Comparison of ENCODE assay signal across 12 mouse cellular contexts in genomic region chr1:38440471-38440815, GRCm38 (mm10).
DNase-seq lines count a peak whose midpoint lies in the region; ATAC-seq and TF ChIP-seq lines count a peak whose summit lies in the region.
"Had no signal": no experiment of that assay in that cellular context is flagged by ENCODE, and none has a peak within 500 bp of the region (broad histone marks: within the 10 kb centered on the region; RNA-seq: fewer than 3 reads in every experiment).

No protein-coding gene starts in this region.

- TF ChIP-seq CTCF in intestine, postnatal 0 days (IDR thresholded peaks at IDR 0.05; ENCODE audit: low read depth) = no peak

- H3K9me3 ChIP-seq in forebrain, embryonic 12.5 days = no peaks in the 10 kb centered on the region
- H3K9me3 ChIP-seq in forebrain, embryonic 14.5 days (replicated peaks; ENCODE audit: control insufficient read depth, low read length) = no peaks in the 10 kb centered on the region
- H3K9me3 ChIP-seq in limb, embryonic 12.5 days = no peaks in the 10 kb centered on the region
- no peaks in the 10 kb centered on the region for H3K9me3 ChIP-seq in midbrain, embryonic 15.5 days
- H3K9me3 ChIP-seq in intestine, postnatal 0 days (ENCODE audit: control insufficient read depth) = no peaks in the 10 kb centered on the region
- H3K9me3 ChIP-seq: heart, embryonic 13.5 days; megakaryocyte, embryonic 14.5 days had no signal

- no peak overlapping the region for H3K4me2 ChIP-seq in forebrain, embryonic 12.5 days
- H3K4me2 ChIP-seq in forebrain, embryonic 14.5 days (ENCODE audit: low read length) = no peak overlapping the region
- H3K4me2 ChIP-seq in limb, embryonic 12.5 days = no peak overlapping the region
- no peak overlapping the region for H3K4me2 ChIP-seq in midbrain, embryonic 15.5 days
- H3K4me2 ChIP-seq in intestine, postnatal 0 days (replicated peaks; ENCODE audit: low read depth) = no peak overlapping the region
- H3K4me2 ChIP-seq: heart, embryonic 13.5 days; liver, embryonic 11.5 days had no signal

- peak overlapping the region; percentile 74 for H3K27ac ChIP-seq in forebrain, embryonic 12.5 days
- H3K27ac ChIP-seq in forebrain, embryonic 14.5 days (ENCODE audit: low read depth, low read length) = peak overlapping the region; percentile 83
- H3K27ac ChIP-seq in limb, embryonic 12.5 days = 0 out of 2 replicates have a peak overlapping the region, but pooled peaks have one; percentile 5
- H3K27ac ChIP-seq in midbrain, embryonic 15.5 days = peak overlapping the region; percentile 73
- H3K27ac ChIP-seq in intestine, postnatal 0 days (ENCODE audit: low read depth, low read length) = no peak overlapping the region
- H3K27ac ChIP-seq: heart, embryonic 13.5 days had no signal

- no peaks in the 10 kb centered on the region for H3K36me3 ChIP-seq in forebrain, embryonic 12.5 days (replicated peaks)
- no peaks in the 10 kb centered on the region for H3K36me3 ChIP-seq in forebrain, embryonic 14.5 days (ENCODE audit: control insufficient read depth, insufficient read depth, low read length)
- H3K36me3 ChIP-seq in limb, embryonic 12.5 days = no peaks in the 10 kb centered on the region
- no peaks in the 10 kb centered on the region for H3K36me3 ChIP-seq in midbrain, embryonic 15.5 days (replicated peaks)
- H3K36me3 ChIP-seq in intestine, postnatal 0 days (ENCODE audit: control insufficient read depth, insufficient read depth) = no peaks in the 10 kb centered on the region
- H3K36me3 ChIP-seq: heart, embryonic 13.5 days had no signal

- no peak overlapping the region for H3K9ac ChIP-seq in forebrain, embryonic 12.5 days
- no peak overlapping the region for H3K9ac ChIP-seq in forebrain, embryonic 14.5 days (ENCODE audit: low read length)
- H3K9ac ChIP-seq in limb, embryonic 12.5 days (replicated peaks) = no peak overlapping the region
- no peak overlapping the region for H3K9ac ChIP-seq in midbrain, embryonic 15.5 days
- no peak overlapping the region for H3K9ac ChIP-seq in intestine, postnatal 0 days (ENCODE audit: low read depth, low read length)
- H3K9ac ChIP-seq: heart, embryonic 13.5 days had no signal

- DNase-seq in forebrain, embryonic 14.5 days (ENCODE audit: low spot score) = no peak
- DNase-seq in adipocyte (ENCODE audit: low spot score) = no peak
- no peak for DNase-seq in urinary bladder, postnatal 14 days (ENCODE audit: low spot score)
- DNase-seq: cerebellum, adult 9-10 months had no signal

- H3K4me1 ChIP-seq in forebrain, embryonic 12.5 days = peaks cover 76% of the 10 kb centered on the region
- peaks cover 57% of the 10 kb centered on the region for H3K4me1 ChIP-seq in forebrain, embryonic 14.5 days (ENCODE audit: control insufficient read depth, insufficient read depth, low read length)
- peaks cover 69% of the 10 kb centered on the region for H3K4me1 ChIP-seq in limb, embryonic 12.5 days (replicated peaks)
- H3K4me1 ChIP-seq in midbrain, embryonic 15.5 days = peaks cover 64% of the 10 kb centered on the region
- H3K4me1 ChIP-seq in intestine, postnatal 0 days (replicated peaks; ENCODE audit: control insufficient read depth, insufficient read depth, low read length) = no peaks in the 10 kb centered on the region

- ATAC-seq in forebrain, embryonic 12.5 days (ENCODE audit: low FRiP score) = no peak
- no peak for ATAC-seq in forebrain, embryonic 14.5 days
- ATAC-seq in limb, embryonic 12.5 days (ENCODE audit: insufficient number of reproducible peaks, insufficient read depth, low FRiP score, low TSS enrichment, low read depth) = no peak
- ATAC-seq in midbrain, embryonic 15.5 days (replicated peaks) = no peak
- no peak for ATAC-seq in intestine, postnatal 0 days
- ATAC-seq: inflammation-experienced regulatory T-cells, adult 6 months had no signal

- WGBS in forebrain, embryonic 12.5 days = 66% methylated on average over 6 of the region's 6 CpGs
- 50% methylated on average over 6 of the region's 6 CpGs for WGBS in forebrain, embryonic 14.5 days
- WGBS in limb, embryonic 12.5 days = 77% methylated on average over 6 of the region's 6 CpGs
- WGBS in midbrain, embryonic 15.5 days = 58% methylated on average over 6 of the region's 6 CpGs
- WGBS in intestine, postnatal 0 days = 70% methylated on average over 6 of the region's 6 CpGs

- H3K27me3 ChIP-seq in forebrain, embryonic 12.5 days = no peaks in the 10 kb centered on the region
- no peaks in the 10 kb centered on the region for H3K27me3 ChIP-seq in forebrain, embryonic 14.5 days (replicated peaks; ENCODE audit: control insufficient read depth, insufficient read depth, low read length)
- no peaks in the 10 kb centered on the region for H3K27me3 ChIP-seq in limb, embryonic 12.5 days
- no peaks in the 10 kb centered on the region for H3K27me3 ChIP-seq in midbrain, embryonic 15.5 days (replicated peaks)
- H3K27me3 ChIP-seq in intestine, postnatal 0 days (replicated peaks; ENCODE audit: control insufficient read depth, insufficient read depth, low read length) = no peaks in the 10 kb centered on the region
- H3K27me3 ChIP-seq: heart, embryonic 13.5 days; megakaryocyte, embryonic 14.5 days had no signal

- H3K4me3 ChIP-seq in forebrain, embryonic 12.5 days (replicated peaks) = no peak overlapping the region
- no peak overlapping the region for H3K4me3 ChIP-seq in forebrain, embryonic 14.5 days (ENCODE audit: low read depth, low read length)
- H3K4me3 ChIP-seq in limb, embryonic 12.5 days (replicated peaks) = no peak overlapping the region
- no peak overlapping the region for H3K4me3 ChIP-seq in midbrain, embryonic 15.5 days
- no peak overlapping the region for H3K4me3 ChIP-seq in intestine, postnatal 0 days (ENCODE audit: low read depth, low read length)
- H3K4me3 ChIP-seq: heart, embryonic 13.5 days; megakaryocyte, embryonic 14.5 days had no signal
